Mouse (Mus musculus) heart, adult 2 months (tissue): ENCODE data around the gene Pbld2. TPM values are rescaled to one million over a fixed set of nuclear protein-coding genes. Genes with fewer than 3 reads are reported as not detected.

ENCODE experiments used
- DNase-seq, 2 experiments: peaks; one replicate each; pipeline ENCODE4 v3.0.0; 2021
- H3K27ac ChIP-seq: fragments of 200-600 bp; 2 replicates; pipeline ENCODE4 v1.8.1; 2022
- H3K27me3 ChIP-seq: fragments of 200-500 bp; 2 replicates; pipeline ENCODE4 v1.6.1; 2012; ENCODE audit warnings: mild to moderate bottlenecking, low read length, inconsistent platforms, mixed read lengths; ENCODE audit not compliant: control insufficient read depth, insufficient read depth
- H3K36me3 ChIP-seq: fragments of 200-500 bp; 2 replicates; pipeline ENCODE4 v1.6.1; 2012; ENCODE audit warnings: low read length, inconsistent platforms; ENCODE audit not compliant: control insufficient read depth, insufficient read depth
- H3K4me1 ChIP-seq: fragments of 200-500 bp; 2 replicates; pipeline ENCODE4 v1.6.1; 2011; ENCODE audit warnings: low read length; ENCODE audit not compliant: control insufficient read depth, insufficient read depth
- H3K4me3 ChIP-seq: fragments of 200-600 bp; 2 replicates; pipeline ENCODE4 v1.8.1; 2022
- H3K79me2 ChIP-seq: fragments of 200-500 bp; replicated peaks from 2 replicates; pipeline ENCODE4 v1.6.1; 2012; ENCODE audit warnings: mild to moderate bottlenecking, inconsistent platforms, low read length, moderate library complexity, mixed read lengths; ENCODE audit not compliant: control insufficient read depth, insufficient read depth
- H3K9ac ChIP-seq: fragments of 200-500 bp; 2 replicates; pipeline ENCODE4 v1.6.1; 2012; ENCODE audit warnings: low read depth, mild to moderate bottlenecking, control low read depth, inconsistent platforms, low read length, mixed read lengths
- CTCF ChIP-seq: fragments of 200-600 bp; IDR thresholded peaks from 2 replicates; pipeline ENCODE4 v1.8.1; 2022; ENCODE audit warnings: antibody characterized with exemption, mild to moderate bottlenecking, moderate library complexity
- EP300 ChIP-seq: fragments of 200-500 bp; IDR thresholded peaks from 2 replicates; pipeline ENCODE4 v1.6.1; 2011; ENCODE audit warnings: low read depth, low read length, control low read depth; ENCODE audit not compliant: insufficient read depth
- POLR2A ChIP-seq: fragments of 200-500 bp; IDR thresholded peaks from 2 replicates; pipeline ENCODE4 v1.6.1; 2011; ENCODE audit warnings: mild to moderate bottlenecking, low read depth, low read length, control low read depth; ENCODE audit not compliant: insufficient read depth
- WGBS: fragments of 180-500 bp; shearing (Covaris S2); methylation state at CpG from one replicate; pipeline ENCODE4 v1.1.7; 2018; 5-methylcytosine and 5-hydroxymethylcytosine counted together
- intact Hi-C: fragments of 180-260 bp; cut with DNase I; formaldehyde crosslinking; loops from one replicate; pipeline ENCODE4 v1.15.1; 2025
- polyA plus RNA-seq: library from polyadenylated mRNA; depleted of rRNA; stranded (reverse); fragments of >200 nt; gene quantifications from 2 replicates; pipeline ENCODE4 v1.2.3, GENCODE M21; 2012
- total RNA-seq, 2 experiments: library from RNA; stranded (reverse); gene quantifications; 2 replicates each; pipeline ENCODE4 v1.2.3; 2021

The Pbld2 gene
- total and polyA plus RNA-seq, 3 experiments: 0.98 to 9.9 (median 7.6) TPM

- no peak overlapping the region for H3K27ac ChIP-seq
- H3K36me3 ChIP-seq: no peaks in the 10 kb centered on the region
- no peak for TF ChIP-seq POLR2A
- TF ChIP-seq CTCF: peak; percentile 68
- TF ChIP-seq EP300: no peak
- DNase-seq: no peak
- intact Hi-C loops: no loop called here
- no peak overlapping the region for H3K9ac ChIP-seq
- no peaks in the 10 kb centered on the region for H3K27me3 ChIP-seq
- H3K4me1 ChIP-seq: no peaks in the 10 kb centered on the region
- no peak overlapping the region for H3K4me3 ChIP-seq
- 36% methylated on average over 3 of the region's 3 CpGs for WGBS
- no peaks in the 10 kb centered on the region for H3K79me2 ChIP-seq
Observed at GRCm38 (mm10) chr10:62987341-62987740, 36.8 kb upstream of the Pbld2 start.

GRCm38 (mm10) chr10:62990636-62991035 lies 33.5 kb upstream of the Pbld2 start:
- Histone ChIP-seq H3K27ac (no peak overlapping the region), H3K4me1 (no peaks in the 10 kb centered on the region), H3K36me3 (no peaks in the 10 kb centered on the region), H3K79me2 (no peaks in the 10 kb centered on the region), H3K9ac (no peak overlapping the region), H3K4me3 (no peak overlapping the region), H3K27me3 (no peaks in the 10 kb centered on the region)
- DNase-seq: no peak
- TF ChIP-seq EP300 (no peak), CTCF (no peak), POLR2A (no peak)
- WGBS: 96% methylated on average over 15 of the region's 15 CpGs
- intact Hi-C loops: no loop called here

GRCm38 (mm10) chr10:62993991-62994390 lies 30.1 kb upstream of the Pbld2 start:
- Histone ChIP-seq H3K79me2 (no peaks in the 10 kb centered on the region), H3K4me1 (no peaks in the 10 kb centered on the region), H3K4me3 (no peak overlapping the region), H3K27ac (no peak overlapping the region), H3K36me3 (no peaks in the 10 kb centered on the region), H3K9ac (no peak overlapping the region), H3K27me3 (no peaks in the 10 kb centered on the region)
- 83% methylated on average over 8 of the region's 9 CpGs for WGBS
- no peak for DNase-seq
- TF ChIP-seq CTCF (no peak), EP300 (no peak), POLR2A (no peak)
- intact Hi-C loops: no loop called here

GRCm38 (mm10) chr10:63000584-63000983 lies 23.5 kb upstream of the Pbld2 start:
- Histone ChIP-seq H3K79me2 (no peaks in the 10 kb centered on the region), H3K27ac (no peak overlapping the region), H3K27me3 (no peaks in the 10 kb centered on the region), H3K36me3 (no peaks in the 10 kb centered on the region), H3K4me1 (no peaks in the 10 kb centered on the region), H3K4me3 (no peak overlapping the region), H3K9ac (no peak overlapping the region)
- TF ChIP-seq CTCF: no peak
- no peak for TF ChIP-seq EP300
- no peak for TF ChIP-seq POLR2A
- 81% methylated on average over 9 of the region's 9 CpGs for WGBS
- DNase-seq: no peak
- intact Hi-C loops: no loop called here

GRCm38 (mm10) chr10:63003252-63003651 lies 20.9 kb upstream of the Pbld2 start:
- no peak overlapping the region for H3K4me3 ChIP-seq
- intact Hi-C loops: no loop called here
- no peaks in the 10 kb centered on the region for H3K4me1 ChIP-seq
- H3K79me2 ChIP-seq: no peaks in the 10 kb centered on the region
- no peak for DNase-seq
- H3K27me3 ChIP-seq: no peaks in the 10 kb centered on the region
- TF ChIP-seq CTCF (no peak), POLR2A (no peak), EP300 (no peak)
- H3K36me3 ChIP-seq: peaks cover 4% of the 10 kb centered on the region; the same call in 1 of the 2 replicates
- WGBS: 73% methylated on average over 9 of the region's 9 CpGs
- no peak overlapping the region for H3K27ac ChIP-seq
- H3K9ac ChIP-seq: no peak overlapping the region

GRCm38 (mm10) chr10:63004556-63004955 lies 19.6 kb upstream of the Pbld2 start:
- H3K4me3 ChIP-seq: no peak overlapping the region
- H3K79me2 ChIP-seq: no peaks in the 10 kb centered on the region
- H3K9ac ChIP-seq: no peak overlapping the region
- WGBS: 90% methylated on average over 9 of the region's 9 CpGs
- H3K27me3 ChIP-seq: no peaks in the 10 kb centered on the region
- no peaks in the 10 kb centered on the region for H3K4me1 ChIP-seq
- H3K27ac ChIP-seq: no peak overlapping the region
- no peak for DNase-seq
- H3K36me3 ChIP-seq: peaks cover 4% of the 10 kb centered on the region; the same call in 1 of the 2 replicates
- intact Hi-C loops: no loop called here
- no peak for TF ChIP-seq CTCF
- TF ChIP-seq POLR2A: no peak
- no peak for TF ChIP-seq EP300
